In the genomic region with DNA sequence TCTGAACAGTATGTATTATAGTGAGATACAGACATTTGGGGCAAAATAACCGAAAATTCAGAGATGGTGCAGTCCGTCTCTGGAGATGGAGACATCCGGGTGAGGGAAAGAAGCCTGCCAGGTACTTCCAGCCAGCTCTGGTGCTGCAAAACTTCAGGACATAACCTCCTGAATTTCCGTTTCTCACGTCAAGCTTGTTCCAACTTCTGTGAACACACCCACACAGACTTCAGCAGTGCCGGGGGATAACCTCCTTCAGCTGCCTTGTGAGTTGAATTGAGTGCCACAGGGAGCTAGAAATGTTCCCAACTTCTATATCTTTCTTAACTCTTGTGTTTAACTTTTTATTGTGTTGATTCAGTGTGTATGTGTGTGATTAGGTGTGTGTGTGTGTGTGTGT, we compare ENCODE assay signal across 19 mouse cellular contexts. TPM values are rescaled to one million over a fixed set of nuclear protein-coding genes. Genes with fewer than 3 reads are reported as not detected.
DNase-seq lines count a peak whose midpoint lies in the region; ATAC-seq lines count a peak whose summit lies in the region.
"Had no signal": no experiment of that assay in that cellular context is flagged by ENCODE, and none has a peak within 500 bp of the region (broad histone marks: within the 10 kb centered on the region; RNA-seq: fewer than 3 reads in every experiment).

No protein-coding gene starts in this region.

- DNase-seq in spleen, adult 12 weeks (ENCODE audit: low spot score): peak; percentile 11
- no peak for DNase-seq in spleen, adult 18-20 months
- peak; percentile 61 for DNase-seq in brain, adult 2 months (ENCODE audit: low read depth, low spot score)
- no peak for DNase-seq in urinary bladder, postnatal 4 days (ENCODE audit: low spot score in 2 of 2)
- DNase-seq in cerebellum, postnatal 14 days: no peak
- DNase-seq in testis, postnatal 10 days (ENCODE audit: low spot score): no peak
- DNase-seq: adrenal gland, postnatal 25 days; cerebellum, adult 11-12 months; cerebellum, adult 8-10 months; cerebellum, postnatal 10 days; gastrocnemius, postnatal 36 days; kidney, adult 11 months had no signal

- ATAC-seq in megakaryocyte progenitor cell, adult 5-6 weeks (replicated peaks; ENCODE audit: poor library complexity): peak; percentile 10
- ATAC-seq: activated CD4-positive, CD25-positive, alpha-beta regulatory T cell, adult 4 months; CD4-positive, CD25-positive, alpha-beta regulatory T cell, adult 4 months; forebrain, embryonic 16.5 days; hindbrain, embryonic 16.5 days; intestine, embryonic 15.5 days had no signal

RNA-seq across cellular contexts. Expression of gene Agtr1a, which starts 4.4 kb away (rescaled TPM):
- 1.8 TPM in 2 replicates for total RNA-seq in megakaryocyte progenitor cell, adult 5-6 weeks (2015)
- 0.27 and 0.29 TPM in 2 replicates for total RNA-seq in megakaryocyte progenitor cell, adult 5-6 weeks (2017)
- total RNA-seq: granulocyte monocyte progenitor cell, adult 5-6 weeks had no signal

Comparison
In these comparisons a context has a peak if more than half of its experiments do, and no peak if none do; other contexts are left out.
1. DNase-seq: peak in spleen, adult 12 weeks (single experiment) and brain, adult 2 months (single experiment); none in spleen, adult 18-20 months (0 of 2), urinary bladder, postnatal 4 days (0 of 2), cerebellum, postnatal 14 days (0 of 2) and testis, postnatal 10 days (single experiment).